Mouse (Mus musculus): ENCODE data around the gene D630003M21Rik.
A peak's percentile ranks its signal among the peaks of the same experiment; 100 is the strongest.

D630003M21Rik gene

DNA sequence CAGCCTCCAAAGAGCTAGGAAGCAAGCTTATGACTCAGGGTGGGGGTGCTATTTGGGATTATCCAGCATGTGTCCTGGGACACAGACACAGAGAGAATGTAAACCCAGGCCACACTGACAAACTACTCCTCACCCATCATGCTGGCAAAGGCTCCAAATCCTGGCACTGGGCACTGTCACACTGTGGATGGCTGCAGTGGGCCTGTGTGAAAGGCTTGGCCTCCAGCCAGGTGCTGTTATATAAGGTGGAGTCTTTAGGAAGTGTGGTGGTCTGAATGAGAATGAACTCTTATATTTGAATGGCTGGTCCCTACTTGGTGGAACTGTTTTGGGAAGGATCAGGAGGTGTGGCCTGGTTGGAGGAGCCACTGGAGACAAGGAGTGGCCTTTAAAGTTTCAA is 7.7 kb upstream of the D630003M21Rik start:
- DNase-seq (ENCODE audit: low spot score): no peak

DNA sequence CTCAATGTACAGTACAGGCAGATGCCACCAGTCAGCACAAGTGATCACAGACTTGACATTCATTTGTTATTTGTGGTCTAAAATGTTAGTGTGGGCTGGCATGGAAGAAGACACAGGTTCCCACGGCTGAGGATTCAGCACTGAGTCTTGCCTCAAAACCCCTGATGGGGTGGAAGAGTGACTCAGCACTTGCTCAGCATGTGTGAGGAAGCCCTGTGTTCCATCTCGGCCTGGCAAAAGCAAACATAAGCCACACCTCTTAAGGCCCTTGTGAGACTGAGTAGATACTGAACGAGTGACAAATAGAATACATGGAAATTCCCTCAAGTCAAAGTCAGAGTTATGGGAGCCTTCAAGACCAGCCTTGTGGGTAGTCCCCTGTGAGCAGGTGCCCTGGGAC is 4.1 kb upstream of the D630003M21Rik start:
- DNase-seq (ENCODE audit: low spot score): no peak

GRCm38 (mm10) chr2:158232414-158232813 is 3.4 kb upstream of the D630003M21Rik start:
- no peak for DNase-seq (ENCODE audit: low spot score)

GRCm38 (mm10) chr2:158231071-158231470 is 2.0 kb upstream of the D630003M21Rik start:
- no peak for DNase-seq (ENCODE audit: low spot score)

DNA sequence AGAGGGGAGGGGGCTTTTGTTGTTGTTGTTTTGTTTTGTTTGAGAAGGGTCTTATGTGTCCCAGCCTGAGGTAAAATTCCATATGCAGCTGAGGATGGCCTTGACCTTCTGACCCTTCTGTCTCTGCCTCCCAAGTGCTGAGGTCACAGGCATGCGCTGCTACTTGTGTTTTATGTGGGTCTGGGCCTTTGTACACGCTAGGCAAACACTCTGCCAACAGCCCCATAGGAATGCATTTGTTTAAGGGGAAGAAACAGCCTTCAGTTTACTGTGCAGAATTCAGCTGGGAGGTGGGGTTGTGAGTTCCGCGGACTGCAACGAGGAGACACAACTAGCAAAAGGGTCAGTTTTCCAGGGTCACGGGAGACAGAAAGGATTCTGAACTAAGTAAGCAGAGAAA is 1.6 kb upstream of the D630003M21Rik start:
- no peak for DNase-seq (ENCODE audit: low spot score)

DNA sequence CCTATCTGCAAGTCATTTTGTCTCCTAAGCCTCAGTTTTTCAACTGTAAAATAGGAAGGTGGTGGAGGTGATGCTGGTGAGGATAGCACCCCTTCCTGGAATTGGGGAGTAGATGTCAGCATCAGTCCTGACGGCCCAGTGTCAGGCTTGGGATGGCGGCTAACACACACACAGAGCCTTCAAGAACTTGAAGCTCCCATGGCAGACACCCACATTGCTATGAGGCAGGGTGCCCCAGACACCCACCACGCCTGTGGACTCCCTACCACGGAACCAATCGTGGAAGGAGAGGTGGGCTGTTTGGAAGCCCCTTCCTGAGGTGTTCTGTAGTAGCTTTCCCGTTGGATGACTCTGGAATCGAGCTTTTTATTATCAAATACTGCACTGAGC is 476 bp upstream of the D630003M21Rik start:
- DNase-seq (ENCODE audit: low spot score): no peak

- no peak for DNase-seq (ENCODE audit: low spot score)
Observed at GRCm38 (mm10) chr2:158225301-158225700, 3.7 kb downstream of the D630003M21Rik start.

DNA sequence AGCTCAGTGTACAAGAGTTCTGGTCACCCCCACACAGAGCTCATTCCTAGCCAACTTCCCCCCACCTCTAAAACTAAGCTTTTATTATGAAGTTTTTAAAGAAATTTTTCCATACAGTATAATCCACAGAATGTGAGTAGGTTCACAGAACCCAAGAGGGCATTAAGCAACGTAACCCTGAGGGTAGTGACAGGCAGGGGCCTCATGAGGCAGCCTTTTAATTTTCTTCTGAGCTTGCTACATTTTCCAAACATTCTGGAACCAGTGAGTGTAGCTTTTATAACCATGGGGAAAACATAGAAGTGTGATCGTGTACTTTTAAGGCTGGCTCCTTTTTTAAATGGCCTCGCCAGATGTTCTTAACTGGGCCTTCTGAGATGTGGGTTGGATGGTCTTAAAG is 5.5 kb downstream of the D630003M21Rik start:
- no peak for DNase-seq (ENCODE audit: low spot score)

GRCm38 (mm10) chr2:158222664-158223063 is 6.4 kb downstream of the D630003M21Rik start:
- DNase-seq (ENCODE audit: low spot score): no peak

GRCm38 (mm10) chr2:158221446-158222084 is 7.5 kb downstream of the D630003M21Rik start:
- no peak for DNase-seq (ENCODE audit: low spot score)

- DNase-seq (ENCODE audit: low spot score): no peak
Observed at GRCm38 (mm10) chr2:158219562-158219961, 9.5 kb downstream of the D630003M21Rik start.

DNA sequence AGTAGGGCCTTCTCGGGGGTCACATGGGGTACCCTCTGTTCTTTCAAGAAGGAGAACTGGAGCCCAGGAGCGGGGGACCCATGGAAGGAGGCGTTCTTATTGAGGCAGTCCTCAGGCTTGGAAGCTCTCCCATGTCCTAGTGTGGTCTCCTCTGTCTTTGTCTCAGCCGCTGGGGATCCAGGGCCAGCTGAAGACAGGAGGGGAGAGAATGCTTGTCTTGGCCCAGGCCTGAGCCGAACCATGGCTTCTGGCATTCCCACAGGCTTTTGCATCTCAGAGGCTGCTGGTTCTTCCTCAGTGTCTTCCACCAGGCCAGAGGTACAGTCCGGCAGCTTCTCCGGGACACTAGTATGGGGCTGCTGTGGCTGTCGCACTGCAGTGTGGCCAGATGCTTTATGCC is 12.5 kb downstream of the D630003M21Rik start:
- no peak for DNase-seq (ENCODE audit: low spot score)

DNA sequence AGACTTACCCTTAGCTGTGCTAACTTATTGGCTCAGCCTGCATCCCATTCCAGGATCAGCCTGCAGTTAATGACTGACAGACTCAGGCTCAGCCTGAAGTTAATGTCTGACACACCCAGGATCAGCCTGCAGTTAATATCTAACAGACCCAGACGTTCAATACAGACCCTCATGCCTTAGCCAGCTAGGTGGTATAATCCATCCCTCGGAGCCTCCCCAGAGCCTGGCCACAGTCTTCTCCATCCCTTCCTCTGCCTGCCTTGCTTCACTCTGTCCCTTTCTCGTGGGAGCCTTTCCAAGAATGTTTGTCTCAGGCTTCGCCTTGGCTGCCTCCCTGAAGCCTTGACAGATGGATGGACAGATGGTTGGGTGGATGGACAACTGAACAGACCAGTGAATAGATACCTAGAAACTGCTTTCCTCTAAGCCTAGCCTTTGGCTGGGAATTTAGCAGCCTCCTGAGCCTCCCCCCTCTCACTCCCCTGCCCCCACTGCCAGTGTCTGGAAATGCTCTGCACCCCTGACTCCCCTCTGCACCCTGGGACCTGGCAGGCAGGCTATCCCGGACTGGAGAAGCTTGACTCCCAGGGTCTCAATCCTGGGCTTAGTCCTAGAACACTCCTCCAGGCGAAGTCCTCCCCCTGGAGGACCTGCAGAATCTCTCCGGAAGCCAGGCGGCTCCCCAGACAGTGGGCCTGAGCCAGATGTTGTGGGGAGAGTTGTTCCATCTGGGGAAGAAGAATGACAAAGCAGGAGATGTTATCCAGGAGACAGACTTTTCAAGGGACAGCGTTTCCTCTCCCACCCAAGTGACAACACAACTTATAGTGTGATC is 13.5 kb downstream of the D630003M21Rik start:
- DNase-seq (ENCODE audit: low spot score): no peak

GRCm38 (mm10) chr2:158211764-158212471 is 17.1 kb downstream of the D630003M21Rik start:
- no peak for DNase-seq (ENCODE audit: low spot score)

- DNase-seq (ENCODE audit: low spot score): no peak
Observed at GRCm38 (mm10) chr2:158210958-158211357, 18.1 kb downstream of the D630003M21Rik start.

DNA sequence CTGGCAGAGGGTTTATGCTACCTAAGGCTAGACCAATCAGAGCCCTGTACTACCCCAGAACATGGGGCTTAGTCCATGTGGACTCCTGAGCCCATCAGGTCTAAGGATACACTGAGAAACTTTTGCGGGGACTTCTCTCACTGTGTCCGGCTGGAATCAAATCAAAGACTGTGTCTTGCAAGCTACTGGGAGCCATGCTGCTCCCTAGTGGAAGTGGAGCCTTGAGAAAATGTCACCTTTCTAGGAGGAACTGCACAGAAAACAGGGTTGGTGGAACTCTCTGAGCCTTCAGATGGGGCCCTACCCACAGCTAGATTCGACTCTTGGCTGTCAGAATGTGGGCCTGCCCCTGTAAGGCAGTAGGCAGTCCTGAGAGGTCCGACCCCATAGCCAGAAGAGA is 18.5 kb downstream of the D630003M21Rik start:
- no peak for DNase-seq (ENCODE audit: low spot score)

- DNase-seq (ENCODE audit: low spot score): no peak
Observed at GRCm38 (mm10) chr2:158209776-158210175, 19.2 kb downstream of the D630003M21Rik start.

DNA sequence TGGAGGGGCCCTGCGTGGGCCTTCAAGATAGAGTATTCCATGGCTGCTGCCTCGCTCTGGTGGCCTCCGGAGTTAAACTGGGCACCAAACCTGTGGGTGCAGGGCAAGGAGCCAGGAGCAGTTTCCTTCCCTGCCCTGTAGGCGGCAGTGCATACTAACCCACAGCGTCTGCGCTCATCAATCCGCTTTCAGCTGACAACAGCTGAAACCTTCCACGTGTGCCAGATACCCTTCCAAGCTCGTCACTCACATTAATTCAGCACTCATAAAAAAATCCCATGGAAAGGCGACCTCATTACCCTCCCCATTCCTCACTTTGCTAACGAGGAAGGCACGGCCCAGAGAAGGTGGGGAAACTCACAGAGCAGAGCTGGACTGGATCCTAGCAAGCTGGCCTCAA is 21.2 kb downstream of the D630003M21Rik start:
- DNase-seq (ENCODE audit: low spot score): no peak

- peak; percentile 66 for DNase-seq (ENCODE audit: low spot score)
Observed at GRCm38 (mm10) chr2:158204114-158204513, 24.9 kb downstream of the D630003M21Rik start.

GRCm38 (mm10) chr2:158203686-158204085 is 25.3 kb downstream of the D630003M21Rik start:
- DNase-seq (ENCODE audit: low spot score): no peak

- DNase-seq (ENCODE audit: low spot score): no peak
Observed at GRCm38 (mm10) chr2:158199281-158199680, 29.7 kb downstream of the D630003M21Rik start.

DNA sequence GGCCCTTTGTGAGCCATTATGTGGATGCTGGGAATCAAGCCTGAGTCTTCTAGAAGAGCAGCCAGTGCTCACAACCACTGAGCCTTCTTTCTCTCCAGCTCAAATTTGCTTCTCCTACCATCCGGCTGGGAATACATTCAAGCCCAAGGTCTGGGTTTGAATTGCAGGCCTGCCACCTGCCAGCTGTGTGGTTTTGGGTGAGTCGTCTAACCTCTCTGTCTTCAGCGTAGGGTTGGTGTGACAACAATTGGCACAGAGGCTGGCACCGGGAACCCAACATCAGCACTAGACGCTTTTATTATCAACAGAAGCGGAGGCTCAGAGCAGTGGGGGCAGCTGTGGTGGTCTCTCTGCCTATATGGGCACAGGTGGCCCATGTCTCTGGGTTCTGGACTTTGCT is 30.2 kb downstream of the D630003M21Rik start:
- no peak for DNase-seq (ENCODE audit: low spot score)

- no peak for DNase-seq (ENCODE audit: low spot score)
Observed at GRCm38 (mm10) chr2:158197971-158198370, 31.1 kb downstream of the D630003M21Rik start.

All from urinary bladder, postnatal 10 days (tissue).